Mouse (Mus musculus) E14TG2a.4 (cell line): ENCODE measurements around the gene Lrrc17.

Experiments used
- H3K27me3 ChIP-seq: 2 replicates; pipeline ENCODE4 v1.6.1; 2014; ENCODE audit warnings: low read length, control low read depth; ENCODE audit not compliant: insufficient read depth
- H3K36me3 ChIP-seq: 2 replicates; pipeline ENCODE4 v1.6.1; 2014; ENCODE audit warnings: low read length, control low read depth; ENCODE audit not compliant: insufficient read depth
- H3K4me1 ChIP-seq: replicated peaks from 2 replicates; pipeline ENCODE4 v1.6.1; 2014; ENCODE audit warnings: low read depth, low read length, control low read depth
- H3K4me3 ChIP-seq: replicated peaks from 2 replicates; pipeline ENCODE4 v1.5.1; 2014; ENCODE audit warnings: mild to moderate bottlenecking, low read length
- H3K9me3 ChIP-seq: 2 replicates; pipeline ENCODE4 v1.6.1; 2014; ENCODE audit warnings: low read length, control low read depth
- CTCF ChIP-seq: conservative IDR thresholded peaks from 2 replicates; pipeline ENCODE4 v1.5.1; 2014; ENCODE audit warnings: low read length
- NANOG ChIP-seq: IDR thresholded peaks from 2 replicates; pipeline ENCODE4 v1.6.1; 2014; ENCODE audit warnings: borderline replicate concordance, low read length, mixed read lengths
- POU5F1 ChIP-seq: IDR thresholded peaks from 2 replicates; pipeline ENCODE4 v1.6.1; 2014; ENCODE audit warnings: low read length, borderline replicate concordance

Lrrc17 gene

DNA sequence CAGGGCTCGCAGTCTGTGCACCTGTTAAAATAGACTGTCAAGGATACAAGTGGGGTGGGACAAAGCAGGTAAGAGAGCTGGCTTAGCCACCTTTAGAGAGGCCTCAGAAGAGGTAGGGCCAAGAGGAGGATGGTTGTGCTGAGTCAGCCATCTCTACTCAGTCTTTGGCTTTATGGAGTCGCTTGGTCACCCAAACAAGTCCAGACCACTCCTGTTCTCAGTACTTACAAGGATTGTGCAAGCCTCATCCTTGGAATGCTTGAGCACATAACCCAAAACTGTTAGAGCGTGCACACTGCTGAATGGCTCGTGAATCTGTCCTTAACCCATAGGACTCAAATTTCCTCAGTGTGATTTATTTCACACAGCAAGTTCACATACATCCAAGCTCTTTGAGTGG, 10.3 kb downstream of the Lrrc17 start:
- Histone ChIP-seq H3K9me3 (no peaks in the 10 kb centered on the region), H3K4me3 (no peak overlapping the region), H3K36me3 (no peaks in the 10 kb centered on the region), H3K4me1 (0 out of 2 replicates have a peak, but pooled peaks cover 5% of the 10 kb centered on the region), H3K27me3 (no peaks in the 10 kb centered on the region)
- TF ChIP-seq NANOG (no peak), POU5F1 (no peak), CTCF (no peak)

DNA sequence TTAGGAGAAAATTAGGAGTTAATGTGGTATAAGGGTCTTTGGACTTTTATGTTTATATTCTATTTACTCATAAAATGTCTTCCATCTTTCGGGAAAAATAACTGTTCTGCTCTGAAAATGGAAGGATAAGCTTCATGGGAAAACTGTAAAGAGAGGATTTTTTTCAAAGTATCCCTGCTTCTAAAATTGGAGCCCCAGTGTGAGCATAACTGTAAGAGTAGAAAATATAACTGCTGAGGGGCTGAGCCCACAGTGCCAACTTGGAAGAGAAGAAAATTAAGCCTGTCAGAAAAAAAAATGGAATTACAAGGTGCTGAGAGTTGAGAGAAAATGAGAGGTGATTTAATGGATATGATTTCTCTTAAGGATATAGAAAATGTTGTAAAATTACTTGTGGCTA, 11.4 kb downstream of the Lrrc17 start:
- no peaks in the 10 kb centered on the region for H3K27me3 ChIP-seq
- H3K4me1 ChIP-seq: no peaks in the 10 kb centered on the region
- no peaks in the 10 kb centered on the region for H3K9me3 ChIP-seq
- H3K36me3 ChIP-seq: no peaks in the 10 kb centered on the region
- no peak for TF ChIP-seq CTCF
- no peak for TF ChIP-seq POU5F1
- no peak for TF ChIP-seq NANOG
- H3K4me3 ChIP-seq: no peak overlapping the region

DNA sequence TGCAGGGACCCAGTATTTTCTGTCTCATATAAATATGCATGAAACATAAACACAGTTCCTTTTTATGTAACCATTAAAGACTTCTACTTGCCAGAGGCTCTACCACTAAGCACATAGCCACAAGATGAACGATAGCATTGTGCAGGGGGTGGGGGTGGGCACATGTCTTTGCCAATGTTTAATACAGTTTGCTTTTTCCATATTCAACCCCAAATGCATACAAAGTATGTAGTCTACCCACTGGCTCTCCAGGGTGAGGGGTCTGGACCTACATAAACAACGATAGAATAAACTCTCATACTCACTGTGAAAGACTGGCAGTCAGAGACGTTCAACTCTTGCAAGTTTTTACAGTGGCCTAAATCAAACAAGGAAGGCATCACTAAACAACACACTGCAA, 13.1 kb downstream of the Lrrc17 start:
- no peaks in the 10 kb centered on the region for H3K9me3 ChIP-seq
- TF ChIP-seq CTCF (no peak), POU5F1 (no peak), NANOG (no peak)
- peaks cover 11% of the 10 kb centered on the region for H3K27me3 ChIP-seq
- H3K4me1 ChIP-seq: peaks cover 11% of the 10 kb centered on the region
- H3K36me3 ChIP-seq: no peaks in the 10 kb centered on the region
- H3K4me3 ChIP-seq: no peak overlapping the region

DNA sequence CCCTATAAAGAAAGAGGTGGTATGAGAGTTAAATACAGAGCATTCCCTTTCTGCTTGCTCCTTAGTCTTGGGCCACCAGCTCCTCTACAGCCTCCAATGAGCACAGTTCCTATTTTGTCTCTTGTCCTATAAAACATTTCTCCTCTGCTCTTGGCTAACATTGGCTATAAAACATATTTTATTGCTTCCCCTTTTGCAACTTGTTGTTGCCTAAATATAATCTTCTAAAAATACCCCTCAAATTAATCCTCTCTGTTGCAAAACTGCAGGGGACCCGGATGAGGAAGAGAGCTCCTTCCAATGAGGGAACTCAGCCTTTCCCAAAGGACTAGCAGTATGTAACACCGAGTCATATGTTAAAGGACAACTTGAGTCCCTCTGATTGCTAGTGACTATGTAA, 20.6 kb downstream of the Lrrc17 start:
- TF ChIP-seq CTCF (no peak), NANOG (no peak), POU5F1 (no peak)
- H3K27me3 ChIP-seq: peaks cover 16% of the 10 kb centered on the region
- no peaks in the 10 kb centered on the region for H3K9me3 ChIP-seq
- H3K4me3 ChIP-seq: no peak overlapping the region
- H3K4me1 ChIP-seq: peaks cover 11% of the 10 kb centered on the region
- no peaks in the 10 kb centered on the region for H3K36me3 ChIP-seq

DNA sequence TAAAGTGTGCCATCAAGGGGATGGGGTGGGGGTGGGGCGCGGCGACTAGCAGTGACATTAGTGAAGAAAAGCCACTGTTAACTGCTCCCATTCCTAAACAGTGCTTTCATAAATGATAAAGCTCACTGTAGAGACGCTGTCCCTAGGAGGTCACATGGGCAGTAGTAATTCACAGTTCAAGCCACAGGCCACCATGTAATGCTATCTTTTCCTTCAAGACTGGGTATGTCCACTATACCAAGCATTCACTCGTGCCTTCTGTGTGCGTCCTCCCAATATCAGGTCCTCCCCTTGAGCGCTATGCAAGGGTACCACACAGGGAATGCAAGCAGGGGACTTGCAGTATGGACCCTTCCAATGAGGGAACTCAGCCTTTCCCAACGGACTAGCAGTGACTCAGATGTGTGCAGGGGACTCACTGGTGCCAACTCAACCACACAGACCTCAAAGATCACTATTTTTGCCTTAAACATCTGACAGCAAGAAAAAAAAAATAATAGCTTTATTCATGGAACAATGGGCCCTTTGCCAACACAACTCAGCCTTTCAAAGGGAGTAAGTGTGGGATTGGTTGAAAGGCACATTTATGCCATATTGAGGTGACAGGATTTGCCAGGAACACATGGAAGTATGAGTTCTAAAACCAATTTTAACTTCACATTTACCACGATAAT, 22.2 kb downstream of the Lrrc17 start:
- H3K4me3 ChIP-seq: no peak overlapping the region
- no peak for TF ChIP-seq NANOG
- no peak for TF ChIP-seq POU5F1
- TF ChIP-seq CTCF: no peak
- no peaks in the 10 kb centered on the region for H3K36me3 ChIP-seq
- H3K27me3 ChIP-seq: peaks cover 14% of the 10 kb centered on the region
- H3K9me3 ChIP-seq: no peaks in the 10 kb centered on the region
- peaks cover 7% of the 10 kb centered on the region for H3K4me1 ChIP-seq

DNA sequence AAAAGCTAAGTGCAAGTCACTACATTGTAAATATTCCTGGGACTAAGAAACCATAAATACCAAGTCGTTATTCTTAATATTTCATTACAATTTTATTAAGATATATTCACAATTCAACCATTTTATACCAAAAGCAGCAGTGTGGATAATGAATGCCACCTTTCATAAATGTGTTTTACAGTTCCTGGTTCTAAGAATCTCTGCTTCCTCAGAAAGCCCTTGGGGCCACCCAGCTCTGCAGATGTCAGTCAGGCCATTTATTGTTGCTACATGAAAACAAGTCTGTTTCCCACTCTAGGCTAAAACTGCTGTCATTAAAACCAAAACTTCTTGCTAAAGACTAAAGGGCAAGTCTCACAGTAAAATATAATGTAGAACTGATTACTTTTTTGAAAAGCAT, 24.4 kb downstream of the Lrrc17 start:
- Histone ChIP-seq H3K27me3 (no peaks in the 10 kb centered on the region), H3K4me1 (no peaks in the 10 kb centered on the region), H3K9me3 (no peaks in the 10 kb centered on the region), H3K36me3 (no peaks in the 10 kb centered on the region), H3K4me3 (no peak overlapping the region)
- TF ChIP-seq POU5F1 (no peak), NANOG (no peak), CTCF (no peak)

DNA sequence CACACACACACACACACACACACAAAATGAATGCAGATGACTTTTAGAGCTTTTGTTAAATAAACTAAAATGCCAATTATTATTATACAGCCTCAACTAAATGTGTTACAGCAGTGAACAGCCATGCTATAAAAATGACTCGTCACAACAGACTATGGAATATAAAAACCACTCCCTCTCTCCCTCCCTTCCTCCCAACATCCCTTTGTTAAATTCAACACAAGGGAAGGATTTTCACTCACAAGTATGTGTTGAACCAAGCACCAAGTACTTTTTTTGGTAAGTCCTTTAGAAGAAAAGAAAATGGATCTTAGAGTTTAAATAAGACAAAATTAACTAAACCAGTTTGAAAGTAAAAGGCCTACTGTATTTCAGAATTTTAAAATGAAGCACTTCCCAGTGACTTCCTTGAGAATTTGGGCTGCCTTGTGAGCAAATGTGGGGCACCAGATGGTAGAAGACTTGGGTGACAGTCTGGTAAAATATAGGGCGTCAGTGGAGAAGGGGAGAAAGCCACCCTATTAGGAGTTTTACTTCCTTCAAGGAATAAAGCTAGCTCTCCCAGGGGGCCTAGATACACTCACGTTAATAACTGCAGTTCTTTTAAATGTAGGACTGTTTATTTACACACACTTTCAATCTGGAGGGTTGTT, 29.5 kb downstream of the Lrrc17 start:
- Histone ChIP-seq H3K4me1 (peaks cover 9% of the 10 kb centered on the region), H3K9me3 (no peaks in the 10 kb centered on the region), H3K4me3 (no peak overlapping the region), H3K36me3 (no peaks in the 10 kb centered on the region), H3K27me3 (no peaks in the 10 kb centered on the region)
- TF ChIP-seq NANOG (no peak), CTCF (no peak), POU5F1 (no peak)

- Histone ChIP-seq H3K27me3 (no peaks in the 10 kb centered on the region), H3K4me1 (peaks cover 9% of the 10 kb centered on the region), H3K9me3 (no peaks in the 10 kb centered on the region), H3K36me3 (no peaks in the 10 kb centered on the region), H3K4me3 (no peak overlapping the region)
- TF ChIP-seq NANOG: no peak
- TF ChIP-seq POU5F1: no peak
- no peak for TF ChIP-seq CTCF
These were observed 31.2 kb downstream of the Lrrc17 start for GRCm38 (mm10) chr5:21574386-21575209.
